Mouse (Mus musculus) brown adipose tissue, adult 24 weeks (tissue): ENCODE results near the gene Dhx34. TPM values are rescaled to one million over a fixed set of nuclear protein-coding genes. Genes with fewer than 3 reads are reported as not detected.

Experiments
- H3K27ac ChIP-seq: fragments of 200-500 bp; replicated peaks from 2 replicates; pipeline ENCODE4 v1.5.1; 2012; ENCODE audit warnings: low read depth, mild to moderate bottlenecking, low read length
- H3K4me1 ChIP-seq: fragments of 200-500 bp; 2 replicates; pipeline ENCODE4 v1.6.1; 2012; ENCODE audit warnings: low read length, mixed read lengths; ENCODE audit not compliant: control insufficient read depth, insufficient read depth, insufficient read length
- H3K4me3 ChIP-seq: fragments of 200-500 bp; 2 replicates; pipeline ENCODE4 v1.5.1; 2012; ENCODE audit warnings: low read depth, mild to moderate bottlenecking, low read length, moderate library complexity; ENCODE audit not compliant: insufficient read depth
- polyA plus RNA-seq: library from polyadenylated mRNA; stranded (reverse); fragments of >200 nt; gene quantifications from 2 replicates; pipeline ENCODE4 v1.2.4, GENCODE M21; 2012; ENCODE audit not compliant: missing spikeins, insufficient read depth, insufficient read length

The Dhx34 gene
- polyA plus RNA-seq, 1 experiment: 8.3 TPM

- no peak overlapping the region for H3K4me3 ChIP-seq
- H3K4me1 ChIP-seq: no peaks in the 10 kb centered on the region
- H3K27ac ChIP-seq: no peak overlapping the region
These were observed 61.1 kb downstream of the Dhx34 start for GRCm38 (mm10) chr7:16160702-16161101.

GRCm38 (mm10) chr7:16158735-16159134 lies 63.1 kb downstream of the Dhx34 start:
- Histone ChIP-seq H3K27ac (no peak overlapping the region), H3K4me3 (no peak overlapping the region), H3K4me1 (no peaks in the 10 kb centered on the region)

- no peak overlapping the region for H3K27ac ChIP-seq
- H3K4me1 ChIP-seq: no peaks in the 10 kb centered on the region
These were observed 65.6 kb downstream of the Dhx34 start for GRCm38 (mm10) chr7:16156105-16156714.

GRCm38 (mm10) chr7:16155132-16155872 lies 66.5 kb downstream of the Dhx34 start:
- Histone ChIP-seq H3K4me3 (no peak overlapping the region), H3K4me1 (no peaks in the 10 kb centered on the region), H3K27ac (no peak overlapping the region)

More at GRCm38 (mm10) chr7:16156105-16156714, 65.6 kb downstream of the Dhx34 start:
- no peak overlapping the region for H3K4me3 ChIP-seq

GRCm38 (mm10) chr7:16153522-16153921 lies 68.3 kb downstream of the Dhx34 start:
- Histone ChIP-seq H3K27ac (no peak overlapping the region), H3K4me1 (no peaks in the 10 kb centered on the region), H3K4me3 (no peak overlapping the region)

- no peaks in the 10 kb centered on the region for H3K4me1 ChIP-seq
- H3K27ac ChIP-seq: no peak overlapping the region
- H3K4me3 ChIP-seq: no peak overlapping the region
These were observed 71.4 kb downstream of the Dhx34 start for GRCm38 (mm10) chr7:16150191-16151145.

GRCm38 (mm10) chr7:16149241-16149640 lies 72.6 kb downstream of the Dhx34 start:
- Histone ChIP-seq H3K4me1 (no peaks in the 10 kb centered on the region), H3K27ac (no peak overlapping the region), H3K4me3 (no peak overlapping the region)

GRCm38 (mm10) chr7:16147643-16148042 lies 74.2 kb downstream of the Dhx34 start:
- Histone ChIP-seq H3K4me1 (no peaks in the 10 kb centered on the region), H3K4me3 (no peak overlapping the region), H3K27ac (no peak overlapping the region)

Other genes with a start within 250 kb of the Dhx34 start
- 6.1 and 7.4 TPM in 2 replicates for gene Bicra, start 174.1 kb downstream of the Dhx34 start, polyA plus RNA-seq
- gene Zfp541, start 160.2 kb downstream of the Dhx34 start, polyA plus RNA-seq: not detected in 2 replicates
- 132 and 141 TPM in 2 replicates for gene Napa, start 123.6 kb downstream of the Dhx34 start, polyA plus RNA-seq
- gene Kptn, start 102.1 kb downstream of the Dhx34 start, polyA plus RNA-seq: 13.2 and 18.1 TPM in 2 replicates
- gene Slc8a2, start 92.2 kb downstream of the Dhx34 start, polyA plus RNA-seq: not detected in 2 replicates
- 1.6 and 3.1 TPM in 2 replicates for gene Meis3, start 46.9 kb downstream of the Dhx34 start, polyA plus RNA-seq
- 0.40 and 0.46 TPM in 2 replicates for gene C5ar2, start 22.1 kb upstream of the Dhx34 start, polyA plus RNA-seq
- 3.6 and 5.2 TPM in 2 replicates for gene C5ar1, start 37.5 kb upstream of the Dhx34 start, polyA plus RNA-seq
- gene Inafm1, start 51.6 kb upstream of the Dhx34 start, polyA plus RNA-seq: 16.0 and 17.2 TPM in 2 replicates
- 26.4 and 28.6 TPM in 2 replicates for gene Ccdc9, start 64.8 kb upstream of the Dhx34 start, polyA plus RNA-seq
- 5.0 and 10.8 TPM in 2 replicates for gene Bbc3, start 86.4 kb upstream of the Dhx34 start, polyA plus RNA-seq
- gene Sae1, start 165.8 kb upstream of the Dhx34 start, polyA plus RNA-seq: 22.5 and 31.0 TPM in 2 replicates
- gene Zc3h4, start 178.9 kb upstream of the Dhx34 start, polyA plus RNA-seq: 11.0 and 12.2 TPM in 2 replicates
- 58.0 and 62.4 TPM in 2 replicates for gene Tmem160, start 230.7 kb upstream of the Dhx34 start, polyA plus RNA-seq